Mouse (Mus musculus) kidney, postnatal 10 days (tissue): ENCODE data around the gene Kirrel.
A peak's percentile ranks its signal among the peaks of the same experiment; 100 is the strongest.

Experiments used
- DNase-seq: peaks from one replicate; pipeline ENCODE4 v3.0.0; 2021; ENCODE audit warnings: mixed read lengths

The Kirrel gene

GRCm38 (mm10) chr3:87076899-87077298 lies 97.6 kb downstream of the Kirrel start:
- DNase-seq, result no peak

DNA sequence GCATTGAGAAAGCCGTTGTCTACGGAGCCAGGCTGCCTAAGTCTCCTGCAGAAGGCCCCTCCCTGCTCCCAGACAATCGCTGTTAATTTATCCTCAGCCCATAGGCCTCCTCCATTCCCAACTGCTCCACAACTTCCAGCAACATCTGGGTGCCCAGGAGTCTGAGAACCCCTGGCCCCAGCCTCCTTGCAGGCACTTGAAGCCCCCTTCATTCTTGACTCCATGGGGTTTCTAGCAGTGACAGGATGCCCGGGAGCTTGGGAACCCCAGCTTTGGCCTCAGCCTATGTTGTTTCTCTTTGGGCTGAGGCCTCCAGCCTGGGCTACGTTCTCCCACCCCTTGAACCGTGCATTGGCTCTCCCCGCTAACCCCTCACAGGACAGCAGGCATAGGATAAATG lies 98.4 kb downstream of the Kirrel start:
- DNase-seq, result peak; percentile 3

GRCm38 (mm10) chr3:87072612-87073515 lies 101.7 kb downstream of the Kirrel start:
- peak; percentile 3 for DNase-seq

- DNase-seq, result no peak
Measured at GRCm38 (mm10) chr3:87072191-87072590, 102.4 kb downstream of the Kirrel start.

DNA sequence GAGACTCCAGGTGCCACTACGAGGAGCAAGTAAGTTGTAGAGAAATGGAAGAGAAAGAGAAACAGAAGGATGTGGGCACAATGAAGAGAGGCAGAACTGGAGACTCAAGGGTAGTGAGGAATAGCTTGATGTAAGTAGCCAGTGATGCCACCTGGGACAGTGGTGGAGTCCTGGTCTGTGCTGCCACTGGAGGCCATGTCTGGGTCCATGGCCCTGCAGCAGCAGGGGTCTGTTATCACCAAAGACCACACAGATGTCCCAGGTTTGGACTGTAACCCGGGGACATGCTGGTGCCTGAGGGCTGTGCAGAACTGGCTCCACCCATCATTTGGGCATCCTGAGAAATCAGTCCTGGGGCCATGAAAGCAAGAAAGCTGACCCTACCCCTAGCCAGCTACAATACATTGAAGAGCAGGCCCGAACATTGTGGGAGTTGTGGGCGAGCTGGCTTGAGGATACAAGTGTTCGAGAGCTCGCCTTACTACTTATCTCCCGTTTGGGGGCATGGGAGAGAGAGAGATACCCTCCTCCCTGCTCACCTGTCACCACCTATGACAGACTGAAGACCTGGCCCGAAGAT lies 107.1 kb downstream of the Kirrel start:
- no peak for DNase-seq

- DNase-seq, result no peak
Measured at GRCm38 (mm10) chr3:87053939-87054338, 120.6 kb downstream of the Kirrel start.

GRCm38 (mm10) chr3:87047801-87048200 lies 126.7 kb downstream of the Kirrel start:
- no peak for DNase-seq

DNA sequence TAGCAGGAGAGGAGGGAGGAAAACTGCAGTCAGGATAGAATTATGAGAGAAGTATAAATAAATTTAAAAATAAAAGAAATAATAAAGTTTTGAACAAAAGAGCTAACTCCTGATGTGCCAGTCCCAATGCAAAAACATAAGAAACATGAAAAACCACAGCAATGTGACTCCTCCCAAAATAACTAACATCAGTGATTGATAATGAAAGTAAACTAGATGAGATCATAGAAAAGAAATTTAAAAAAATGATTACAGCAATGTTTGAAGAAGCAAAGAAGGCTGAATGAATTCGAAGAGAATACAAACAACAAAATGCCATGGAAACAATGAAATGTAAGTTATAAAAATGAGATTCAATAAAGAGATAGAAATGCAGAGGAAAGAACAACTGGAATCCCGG lies 132.8 kb downstream of the Kirrel start:
- DNase-seq, result no peak

DNA sequence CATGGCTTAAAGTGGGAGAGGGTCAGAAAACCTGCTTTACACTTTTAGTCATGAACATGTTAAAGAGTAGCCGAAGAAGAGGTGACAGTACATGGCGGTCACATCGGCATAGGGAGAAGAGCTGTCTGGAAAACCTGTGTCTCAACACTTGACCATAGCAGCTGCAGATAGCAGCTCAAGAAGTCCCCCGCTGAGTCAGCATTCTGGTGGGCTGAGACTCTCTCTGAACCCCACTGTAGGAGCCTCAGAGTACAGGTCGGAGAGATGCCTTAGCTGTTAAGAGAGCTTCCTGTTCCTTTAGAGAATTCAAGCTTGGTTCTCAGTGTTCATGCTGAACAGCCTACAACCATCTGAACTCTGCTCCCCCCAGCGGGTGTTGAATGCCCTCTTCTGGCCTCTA lies 136.0 kb downstream of the Kirrel start:
- no peak for DNase-seq

- DNase-seq, result no peak
Measured at GRCm38 (mm10) chr3:87034061-87034460, 140.5 kb downstream of the Kirrel start.

GRCm38 (mm10) chr3:87033357-87033756 lies 141.2 kb downstream of the Kirrel start:
- peak; percentile 84 for DNase-seq

- peak; percentile 75 for DNase-seq
Measured at GRCm38 (mm10) chr3:87030855-87031254, 143.7 kb downstream of the Kirrel start.
